Mouse (Mus musculus) kidney, postnatal 36 days (tissue): ENCODE results near the gene Nccrp1.
"Not testable (repeated sequence)": the region's sequence is repeated elsewhere in the genome, so short reads cannot be mapped to it uniquely, and the experiment has no call there.

Experiments used
- DNase-seq, 2 experiments: peaks; one replicate each; pipeline ENCODE4 v3.0.0; 2021 to 2022; ENCODE audit warnings: mixed read lengths in 2 of 2

Nccrp1 gene

DNA sequence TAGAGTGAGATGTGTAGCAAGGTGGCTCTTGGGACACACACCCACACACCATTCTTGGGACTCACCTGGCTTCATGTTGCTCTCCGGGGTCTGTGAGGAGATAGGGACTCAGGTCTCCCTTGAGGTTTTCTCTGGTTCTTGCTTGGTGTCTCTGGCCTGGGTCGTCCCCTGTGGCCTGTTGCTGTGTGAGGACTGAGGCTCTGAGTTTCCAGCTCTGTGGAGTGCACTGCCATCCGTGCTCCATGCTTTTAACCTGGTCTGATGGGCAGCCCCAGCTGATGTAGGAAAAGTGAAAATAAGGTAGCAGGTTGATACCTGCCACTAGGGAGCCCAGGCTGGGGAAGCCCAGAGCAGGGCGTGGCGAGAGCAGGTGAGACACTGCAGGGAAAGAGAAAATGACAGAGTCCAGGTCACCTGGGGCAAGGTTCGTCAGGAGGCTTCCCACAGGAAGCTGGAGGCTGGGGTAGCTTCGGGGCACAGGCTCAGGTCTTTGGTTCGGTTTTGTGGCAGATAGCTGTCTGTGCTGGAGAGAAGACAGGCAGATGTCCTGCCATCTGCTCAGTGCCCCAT lies 36.6 kb downstream of the Nccrp1 start, which contains the start of gene Ifnl2:
Gene Ifnl2, minus strand, starts transcription at position 51 of the 570 bp plus-strand sequence.
- DNase-seq = not testable (repeated sequence)

DNA sequence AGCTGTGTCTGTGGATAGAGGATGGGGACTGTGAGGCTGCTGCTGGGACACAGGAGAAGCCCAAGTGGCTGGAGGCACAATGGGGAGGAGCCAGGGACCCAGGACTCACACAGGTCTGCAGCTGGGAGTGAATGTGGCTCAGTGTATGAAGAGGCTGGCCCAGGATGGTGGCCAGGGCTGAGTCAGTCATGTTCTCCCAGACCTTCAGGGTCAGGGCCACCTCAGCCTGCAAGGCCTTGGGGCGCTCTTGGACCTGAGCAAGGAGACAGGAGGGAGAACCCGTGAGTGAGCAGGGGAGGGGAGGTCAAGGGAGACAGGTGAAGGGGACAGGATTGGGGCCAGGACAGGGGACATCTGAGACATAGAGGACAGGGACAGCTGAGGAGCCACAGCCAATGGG lies 37.9 kb downstream of the Nccrp1 start:
- not testable (repeated sequence) for DNase-seq

DNA sequence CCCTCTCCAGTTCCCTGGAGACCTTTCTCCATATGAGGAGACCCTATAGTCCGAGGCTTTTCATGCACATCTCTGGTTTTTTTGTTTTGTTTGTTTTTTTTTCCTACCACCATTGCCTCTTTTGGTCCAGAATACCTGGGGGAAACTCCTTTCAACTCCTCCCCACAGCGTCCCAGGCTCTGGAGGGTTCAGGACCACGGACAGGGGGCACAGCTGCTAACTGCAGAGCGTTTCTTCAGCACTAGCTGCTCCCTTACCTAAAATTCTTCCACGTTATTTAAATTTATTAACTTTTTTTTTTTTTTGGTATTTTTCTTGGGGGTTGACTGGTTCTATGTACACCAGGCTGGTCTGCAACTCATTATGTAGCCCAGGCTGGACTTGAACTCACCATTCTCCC lies 41.5 kb downstream of the Nccrp1 start:
- peak in 1 of 2 experiments; percentile 50 for DNase-seq

DNA sequence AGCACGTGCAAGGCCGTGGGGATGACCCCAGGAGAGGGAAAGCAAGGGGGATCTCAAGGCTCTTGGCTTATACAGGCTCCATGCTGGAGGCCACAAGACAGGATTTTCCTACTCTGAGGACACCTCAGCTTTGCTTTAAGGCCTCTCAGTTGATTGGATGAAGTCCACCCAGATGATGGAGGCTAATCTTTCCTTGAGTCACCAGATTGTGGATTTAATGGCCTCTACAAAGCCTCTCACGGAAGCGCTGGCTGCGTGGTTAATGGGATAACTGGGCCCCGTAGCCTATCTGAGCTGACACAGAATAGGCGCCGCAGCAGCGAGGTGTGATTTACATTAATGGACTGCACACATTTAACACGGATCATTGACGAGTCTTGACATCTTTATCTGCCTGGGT lies 51.6 kb downstream of the Nccrp1 start:
- DNase-seq = no peak
